Mouse (Mus musculus) hematopoietic multipotent progenitor cell, adult 10-12 weeks (in vitro differentiated cells): ENCODE data around the gene Dusp6. TPM values are rescaled to one million over a fixed set of nuclear protein-coding genes. Genes with fewer than 3 reads are reported as not detected.

Experiments used
- polyA plus RNA-seq: library from polyadenylated mRNA; stranded (reverse); fragments of >175 nt; gene quantifications from 2 replicates; pipeline ENCODE4 v1.2.3, GENCODE M21; 2012; ENCODE audit warnings: low replicate concordance

The Dusp6 gene
- polyA plus RNA-seq, result 38.2 and 48.5 TPM in 2 replicates

DNA sequence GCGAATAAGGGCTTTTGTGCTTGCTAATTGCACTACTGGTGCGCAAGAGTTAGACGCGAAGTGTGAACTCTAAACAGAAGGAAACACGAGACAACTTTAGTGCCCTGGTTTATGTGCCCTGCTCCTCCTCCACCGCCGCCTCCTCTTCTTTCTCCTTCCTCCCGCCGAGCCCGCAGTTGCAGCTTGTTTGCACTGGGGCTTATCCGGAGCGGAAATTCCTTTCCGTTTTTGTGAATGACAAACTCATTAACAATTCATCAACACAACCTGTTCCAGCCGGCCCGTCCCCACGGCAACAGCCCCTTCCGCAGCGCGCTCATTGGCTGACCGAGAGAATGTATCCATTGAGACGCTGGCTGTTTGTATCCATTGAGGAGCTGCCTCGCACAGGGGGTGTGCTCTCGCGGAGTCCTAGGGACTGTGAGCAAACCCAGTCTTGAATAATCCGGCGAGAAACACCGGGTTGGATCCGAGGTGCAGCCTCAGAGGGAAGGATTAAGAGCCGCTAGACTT, at the start of gene Dusp6:
Gene Dusp6, plus strand, starts transcription at position 365 of the 513 bp plus-strand sequence.

Other genes with a start within 250 kb of the Dusp6 start
- gene Poc1b, start 156.2 kb upstream of the Dusp6 start, polyA plus RNA-seq, result 16.4 and 35.0 TPM in 2 replicates
- 3.7 and 4.6 TPM in 2 replicates for gene Galnt4, start 155.1 kb upstream of the Dusp6 start, polyA plus RNA-seq
- gene Phxr2, start 136.9 kb upstream of the Dusp6 start, polyA plus RNA-seq, result 0.24 and 0.27 TPM in 2 replicates